Mouse (Mus musculus) kidney, embryonic 15.5 days (tissue): Measurements from ENCODE around the gene Gns. TPM values are rescaled to one million over a fixed set of nuclear protein-coding genes. Genes with fewer than 3 reads are reported as not detected.

ENCODE experiments used
- ATAC-seq: fragments of 200-750 bp; cut with Nextera tagmentation; replicated peaks from 2 replicates; pipeline ENCODE4 v1.8.0; 2017; ENCODE audit warnings: moderate TSS enrichment; ENCODE audit not compliant: low FRiP score
- H3K27ac ChIP-seq: fragments of 300-500 bp; sonication (generic); 2 replicates; pipeline ENCODE4 v1.5.1; 2015; ENCODE audit warnings: mild to moderate bottlenecking, inconsistent platforms
- H3K27me3 ChIP-seq: fragments of 300-500 bp; sonication (generic); 2 replicates; pipeline ENCODE4 v1.6.1; 2015; ENCODE audit warnings: inconsistent platforms
- H3K36me3 ChIP-seq: fragments of 300-500 bp; sonication (generic); 2 replicates; pipeline ENCODE4 v1.6.1; 2015; ENCODE audit warnings: inconsistent platforms
- H3K4me1 ChIP-seq: fragments of 300-500 bp; sonication (generic); 2 replicates; pipeline ENCODE4 v1.6.1; 2015; ENCODE audit warnings: inconsistent platforms
- H3K4me2 ChIP-seq: fragments of 300-500 bp; sonication (generic); 2 replicates; pipeline ENCODE4 v1.6.1; 2015; ENCODE audit warnings: moderate library complexity, mild to moderate bottlenecking, inconsistent platforms
- H3K4me3 ChIP-seq: fragments of 300-500 bp; sonication (generic); replicated peaks from 2 replicates; pipeline ENCODE4 v1.5.1; 2015; ENCODE audit warnings: mild to moderate bottlenecking, inconsistent platforms
- H3K9ac ChIP-seq: fragments of 300-500 bp; sonication (generic); 2 replicates; pipeline ENCODE4 v1.6.1; 2015; ENCODE audit warnings: mild to moderate bottlenecking, inconsistent platforms
- H3K9me3 ChIP-seq: fragments of 300-500 bp; sonication (generic); replicated peaks from 2 replicates; pipeline ENCODE4 v1.6.1; 2016; ENCODE audit warnings: inconsistent platforms
- WGBS: fragments of 180-500 bp; shearing (Covaris S2); methylation state at CpG from one replicate; pipeline ENCODE4 v1.1.7; 2015; ENCODE audit warnings: mixed read lengths; 5-methylcytosine and 5-hydroxymethylcytosine counted together
- polyA plus RNA-seq: library from polyadenylated mRNA; unstranded; fragments of >200 nt; fragmentation: Nextera tagmentation; extraction: Ambion mirVana; gene quantifications from 2 replicates; pipeline ENCODE4 v1.2.1, GENCODE M21; 2015

Gene Gns
- polyA plus RNA-seq, 1 experiment from 2014 or later: 46.0 TPM

- H3K4me1 ChIP-seq: peaks cover 30% of the 10 kb centered on the region
- no peaks in the 10 kb centered on the region for H3K27me3 ChIP-seq
- no peak for ATAC-seq
- H3K9me3 ChIP-seq: no peaks in the 10 kb centered on the region
- peaks cover 39% of the 10 kb centered on the region for H3K36me3 ChIP-seq
- no peak overlapping the region for H3K4me2 ChIP-seq
- no peak overlapping the region for H3K27ac ChIP-seq
- no peak overlapping the region for H3K4me3 ChIP-seq
- no peak overlapping the region for H3K9ac ChIP-seq
- WGBS: 88% methylated on average over 18 of the region's 18 CpGs
Observed at GRCm38 (mm10) chr10:121368783-121369465, 4.0 kb downstream of the Gns start.

- Histone ChIP-seq H3K27me3 (no peaks in the 10 kb centered on the region), H3K9ac (no peak overlapping the region), H3K4me1 (peaks cover 38% of the 10 kb centered on the region), H3K36me3 (peaks cover 54% of the 10 kb centered on the region), H3K4me3 (no peak overlapping the region), H3K27ac (no peak overlapping the region), H3K4me2 (no peak overlapping the region), H3K9me3 (no peaks in the 10 kb centered on the region)
- ATAC-seq: no peak
- 94% methylated on average over 6 of the region's 6 CpGs for WGBS
Observed at GRCm38 (mm10) chr10:121370777-121371176, 5.9 kb downstream of the Gns start.

GRCm38 (mm10) chr10:121374013-121374412, 9.1 kb downstream of the Gns start:
- H3K4me3 ChIP-seq: no peak overlapping the region
- no peak overlapping the region for H3K4me2 ChIP-seq
- ATAC-seq: no peak
- no peaks in the 10 kb centered on the region for H3K9me3 ChIP-seq
- H3K4me1 ChIP-seq: peaks cover 38% of the 10 kb centered on the region
- no peaks in the 10 kb centered on the region for H3K27me3 ChIP-seq
- 56% methylated on average over 12 of the region's 12 CpGs for WGBS
- H3K36me3 ChIP-seq: peaks cover 79% of the 10 kb centered on the region
- no peak overlapping the region for H3K9ac ChIP-seq
- no peak overlapping the region for H3K27ac ChIP-seq

GRCm38 (mm10) chr10:121374693-121375620, 10.1 kb downstream of the Gns start:
- H3K36me3 ChIP-seq: peaks cover 81% of the 10 kb centered on the region
- H3K9ac ChIP-seq: no peak overlapping the region
- peaks cover 35% of the 10 kb centered on the region for H3K4me1 ChIP-seq
- no peak for ATAC-seq
- no peaks in the 10 kb centered on the region for H3K9me3 ChIP-seq
- no peaks in the 10 kb centered on the region for H3K27me3 ChIP-seq
- WGBS: 76% methylated on average over 17 of the region's 17 CpGs
- no peak overlapping the region for H3K4me2 ChIP-seq
- H3K4me3 ChIP-seq: no peak overlapping the region
- H3K27ac ChIP-seq: 0 out of 2 replicates have a peak overlapping the region, but pooled peaks have one; percentile 23

GRCm38 (mm10) chr10:121375649-121376493, 11.0 kb downstream of the Gns start:
- Histone ChIP-seq H3K9ac (no peak overlapping the region), H3K27ac (peak overlapping the region; percentile 23), H3K4me2 (no peak overlapping the region), H3K4me3 (no peak overlapping the region), H3K36me3 (peaks cover 86% of the 10 kb centered on the region), H3K9me3 (no peaks in the 10 kb centered on the region), H3K4me1 (peaks cover 35% of the 10 kb centered on the region), H3K27me3 (no peaks in the 10 kb centered on the region)
- ATAC-seq: peak; percentile 86
- 43% methylated on average over 24 of the region's 24 CpGs for WGBS

- 0 out of 2 replicates have a peak, but pooled peaks have one; percentile 14 for ATAC-seq
- peak overlapping the region; percentile 7; the same call in 1 of the 2 replicates for H3K27ac ChIP-seq
Observed at GRCm38 (mm10) chr10:121376530-121377271, 11.8 kb downstream of the Gns start.

GRCm38 (mm10) chr10:121379387-121379786, 14.5 kb downstream of the Gns start:
- H3K9me3 ChIP-seq: no peaks in the 10 kb centered on the region
- ATAC-seq: no peak
- H3K9ac ChIP-seq: no peak overlapping the region
- H3K4me1 ChIP-seq: peaks cover 28% of the 10 kb centered on the region
- peaks cover 95% of the 10 kb centered on the region for H3K36me3 ChIP-seq
- WGBS: 100% methylated on average over 3 of the region's 3 CpGs
- no peak overlapping the region for H3K4me3 ChIP-seq
- H3K27ac ChIP-seq: no peak overlapping the region
- no peak overlapping the region for H3K4me2 ChIP-seq
- no peaks in the 10 kb centered on the region for H3K27me3 ChIP-seq

More at GRCm38 (mm10) chr10:121376530-121377271, 11.8 kb downstream of the Gns start:
- Histone ChIP-seq H3K9me3 (no peaks in the 10 kb centered on the region), H3K36me3 (peaks cover 87% of the 10 kb centered on the region), H3K4me2 (no peak overlapping the region), H3K9ac (no peak overlapping the region), H3K4me3 (no peak overlapping the region), H3K4me1 (peaks cover 35% of the 10 kb centered on the region), H3K27me3 (no peaks in the 10 kb centered on the region)
- 76% methylated on average over 24 of the region's 24 CpGs for WGBS

GRCm38 (mm10) chr10:121381280-121381679, 16.4 kb downstream of the Gns start:
- H3K4me2 ChIP-seq: no peak overlapping the region
- no peak for ATAC-seq
- peaks cover 92% of the 10 kb centered on the region for H3K36me3 ChIP-seq
- WGBS: 92% methylated on average over 18 of the region's 18 CpGs
- H3K4me1 ChIP-seq: peaks cover 10% of the 10 kb centered on the region
- H3K9me3 ChIP-seq: no peaks in the 10 kb centered on the region
- H3K4me3 ChIP-seq: no peak overlapping the region
- no peak overlapping the region for H3K27ac ChIP-seq
- no peak overlapping the region for H3K9ac ChIP-seq
- H3K27me3 ChIP-seq: no peaks in the 10 kb centered on the region

- no peaks in the 10 kb centered on the region for H3K9me3 ChIP-seq
- no peaks in the 10 kb centered on the region for H3K27me3 ChIP-seq
- H3K9ac ChIP-seq: no peak overlapping the region
- no peak overlapping the region for H3K27ac ChIP-seq
- H3K4me2 ChIP-seq: no peak overlapping the region
- ATAC-seq: no peak
- peaks cover 84% of the 10 kb centered on the region for H3K36me3 ChIP-seq
- H3K4me3 ChIP-seq: no peak overlapping the region
- H3K4me1 ChIP-seq: no peaks in the 10 kb centered on the region
- 89% methylated on average over 13 of the region's 13 CpGs for WGBS
Observed at GRCm38 (mm10) chr10:121384710-121385109, 19.8 kb downstream of the Gns start.

GRCm38 (mm10) chr10:121385695-121386094, 20.8 kb downstream of the Gns start:
- 94% methylated on average over 6 of the region's 6 CpGs for WGBS
- no peak overlapping the region for H3K27ac ChIP-seq
- peaks cover 84% of the 10 kb centered on the region for H3K36me3 ChIP-seq

GRCm38 (mm10) chr10:121386347-121386746, 21.5 kb downstream of the Gns start:
- no peaks in the 10 kb centered on the region for H3K27me3 ChIP-seq
- WGBS: 40% methylated on average over 9 of the region's 9 CpGs
- peaks cover 84% of the 10 kb centered on the region for H3K36me3 ChIP-seq
- no peak overlapping the region for H3K4me3 ChIP-seq
- H3K4me2 ChIP-seq: no peak overlapping the region
- no peak overlapping the region for H3K27ac ChIP-seq
- H3K9me3 ChIP-seq: no peaks in the 10 kb centered on the region
- no peak for ATAC-seq
- H3K9ac ChIP-seq: no peak overlapping the region
- no peaks in the 10 kb centered on the region for H3K4me1 ChIP-seq

More at GRCm38 (mm10) chr10:121385695-121386094, 20.8 kb downstream of the Gns start:
- H3K4me1 ChIP-seq: no peaks in the 10 kb centered on the region
- no peak overlapping the region for H3K4me3 ChIP-seq
- H3K9ac ChIP-seq: no peak overlapping the region
- no peaks in the 10 kb centered on the region for H3K9me3 ChIP-seq
- no peak overlapping the region for H3K4me2 ChIP-seq
- no peaks in the 10 kb centered on the region for H3K27me3 ChIP-seq
- no peak for ATAC-seq
